8 mouse cellular contexts compared by ENCODE assay signal in the genomic region with DNA sequence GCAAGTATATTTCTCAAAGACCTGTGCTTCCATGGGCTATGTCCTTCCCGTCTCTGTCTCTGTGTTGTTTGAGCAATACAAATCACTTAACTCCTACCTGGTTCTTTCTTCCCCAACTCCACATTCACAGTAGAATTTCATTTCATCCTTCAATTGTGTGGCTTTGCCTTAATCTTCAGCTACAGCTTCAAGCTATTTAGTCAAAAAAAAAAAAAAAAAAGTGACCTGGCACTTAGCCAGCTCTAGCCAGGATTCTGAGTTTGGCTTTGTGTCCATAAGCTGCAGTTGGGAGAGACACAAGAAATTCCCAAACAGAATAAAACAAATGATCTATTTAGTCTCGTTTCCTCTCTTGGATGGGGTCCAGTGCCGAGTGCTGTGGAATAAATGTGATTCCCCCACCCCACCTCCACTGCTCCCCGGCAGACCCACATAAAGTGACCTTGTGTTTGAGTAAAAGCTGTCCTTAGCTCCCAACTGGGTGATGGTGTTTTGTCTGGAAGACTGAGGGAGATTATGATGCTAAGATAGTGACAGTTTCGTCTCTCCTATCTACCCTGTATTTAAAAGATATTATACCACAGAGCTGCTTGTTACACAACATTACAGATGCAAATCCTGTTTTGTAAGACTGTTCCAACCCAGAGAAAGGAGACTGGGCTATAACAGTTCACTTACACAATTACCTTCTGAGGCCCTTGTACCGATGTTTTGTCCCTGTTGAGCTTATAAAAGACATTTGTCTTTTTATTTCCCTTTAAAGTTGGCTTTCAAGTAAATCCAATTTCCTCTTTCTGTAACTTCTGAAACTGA. TPM values are rescaled to one million over a fixed set of nuclear protein-coding genes. Genes with fewer than 3 reads are reported as not detected.
A peak's percentile ranks its signal among the peaks of the same experiment; 100 is the strongest.
DNase-seq lines count a peak whose midpoint lies in the region; ATAC-seq lines count a peak whose summit lies in the region.

A gene (minus strand): TSS at position 51 of the 813 bp plus-strand sequence.

- H3K4me3 ChIP-seq in lung, embryonic 15.5 days, result 0 out of 2 replicates have a peak within 1 kb of the TSS, but pooled peaks have one; percentile 2
- no peak within 1 kb of the TSS for H3K4me3 ChIP-seq in embryonic facial prominence, embryonic 12.5 days
- H3K4me3 ChIP-seq in intestine, embryonic 16.5 days (ENCODE audit: low read length), result no peak within 1 kb of the TSS

- H3K27ac ChIP-seq in lung, embryonic 15.5 days, result peak within 1 kb of the TSS; percentile 91
- H3K27ac ChIP-seq in embryonic facial prominence, embryonic 12.5 days, result peak within 1 kb of the TSS; percentile 77
- H3K27ac ChIP-seq in intestine, embryonic 16.5 days (ENCODE audit: low read length), result peak within 1 kb of the TSS; percentile 15; the same call in 1 of the 2 replicates

- H3K9me3 ChIP-seq in lung, embryonic 15.5 days, result no peaks in the 10 kb centered on the region
- H3K9me3 ChIP-seq in embryonic facial prominence, embryonic 12.5 days, result no peaks in the 10 kb centered on the region
- no peaks in the 10 kb centered on the region for H3K9me3 ChIP-seq in intestine, embryonic 16.5 days (ENCODE audit: control insufficient read depth, low read length)

- H3K36me3 ChIP-seq in lung, embryonic 15.5 days, result no peaks in the 10 kb centered on the region
- H3K36me3 ChIP-seq in embryonic facial prominence, embryonic 12.5 days, result no peaks in the 10 kb centered on the region
- H3K36me3 ChIP-seq in intestine, embryonic 16.5 days (ENCODE audit: control insufficient read depth, insufficient read depth, low read length), result no peaks in the 10 kb centered on the region

- peak within 1 kb of the TSS; percentile 90 for H3K4me2 ChIP-seq in lung, embryonic 15.5 days
- H3K4me2 ChIP-seq in embryonic facial prominence, embryonic 12.5 days (replicated peaks), result no peak within 1 kb of the TSS
- H3K4me2 ChIP-seq in intestine, embryonic 16.5 days (ENCODE audit: low read depth, low read length), result 0 out of 2 replicates have a peak within 1 kb of the TSS, but pooled peaks have one; percentile 0

- H3K27me3 ChIP-seq in lung, embryonic 15.5 days, result no peaks in the 10 kb centered on the region
- no peaks in the 10 kb centered on the region for H3K27me3 ChIP-seq in embryonic facial prominence, embryonic 12.5 days
- H3K27me3 ChIP-seq in intestine, embryonic 16.5 days (replicated peaks; ENCODE audit: control insufficient read depth, insufficient read depth, low read length), result no peaks in the 10 kb centered on the region

- ATAC-seq in lung, embryonic 15.5 days (ENCODE audit: borderline replicate concordance, extremely low read depth, low FRiP score, low TSS enrichment), result peak; percentile 31; the same call in 1 of the 2 replicates
- no peak for ATAC-seq in embryonic facial prominence, embryonic 12.5 days (ENCODE audit: insufficient number of reproducible peaks, insufficient read depth, low FRiP score, low TSS enrichment)
- no peak for ATAC-seq in intestine, embryonic 16.5 days

- H3K4me1 ChIP-seq in lung, embryonic 15.5 days, result peaks cover 43% of the 10 kb centered on the region
- peaks cover 37% of the 10 kb centered on the region for H3K4me1 ChIP-seq in embryonic facial prominence, embryonic 12.5 days
- peaks cover 19% of the 10 kb centered on the region for H3K4me1 ChIP-seq in intestine, embryonic 16.5 days (ENCODE audit: control insufficient read depth, insufficient read depth, low read length)

- H3K9ac ChIP-seq in lung, embryonic 15.5 days, result no peak within 1 kb of the TSS
- no peak within 1 kb of the TSS for H3K9ac ChIP-seq in embryonic facial prominence, embryonic 12.5 days
- no peak within 1 kb of the TSS for H3K9ac ChIP-seq in intestine, embryonic 16.5 days (ENCODE audit: low read depth, low read length)

- 13% methylated on average over 6 of the region's 6 CpGs for WGBS in lung, embryonic 15.5 days
- 30% methylated on average over 6 of the region's 6 CpGs for WGBS in embryonic facial prominence, embryonic 12.5 days
- 24% methylated on average over 6 of the region's 6 CpGs for WGBS in intestine, embryonic 16.5 days

- no peak for DNase-seq in lung, postnatal 14 days
- DNase-seq in gonadal fat pad, adult 2 months (ENCODE audit: low read depth), result no peak
- peak; percentile 39 to 55 for DNase-seq in lung, postnatal 4 days
- DNase-seq in embryo, embryonic 10.5 days (ENCODE audit: low spot score), result no peak
- DNase-seq in embryo, embryonic 9.5 days (ENCODE audit: extremely low spot score), result no peak

RNA-seq across cellular contexts. Expression of the gene that starts here (rescaled TPM):
- polyA plus RNA-seq in lung, embryonic 15.5 days (2015; fragmentation: Nextera tagmentation; extraction: Ambion mirVana), result 357 TPM in 2 replicates
- polyA plus RNA-seq in embryonic facial prominence, embryonic 12.5 days (2016; fragmentation: Nextera tagmentation; extraction: Ambion mirVana), result 205 and 228 TPM in 2 replicates
- 41.0 and 91.6 TPM in 2 replicates for polyA plus RNA-seq in gonadal fat pad, adult 2 months (2012; rRNA removed)
- polyA plus RNA-seq in intestine, embryonic 16.5 days (2015; fragmentation: Nextera tagmentation; extraction: Ambion mirVana), result 71.1 and 78.1 TPM in 2 replicates

Comparison
In these comparisons a context has a peak if more than half of its experiments do, and no peak if none do; other contexts are left out.
1. DNase-seq: peak in lung, postnatal 4 days (2 of 2); none in lung, postnatal 14 days (single experiment), gonadal fat pad, adult 2 months (single experiment), embryo, embryonic 10.5 days (single experiment) and embryo, embryonic 9.5 days (single experiment).
2. H3K27ac ChIP-seq: peak in every context shown above with its lines; median percentile 91 in lung, embryonic 15.5 days; 77 in embryonic facial prominence, embryonic 12.5 days; 15 in intestine, embryonic 16.5 days.